Mouse (Mus musculus): ENCODE results near the gene Fam83f. TPM values are rescaled to one million over a fixed set of nuclear protein-coding genes. Genes with fewer than 3 reads are reported as not detected.

Gene Fam83f
- total and polyA plus RNA-seq, 3 experiments: not detected

GRCm38 (mm10) chr15:80731511-80731910 is 59.9 kb downstream of the Fam83f start (continued):
- TF ChIP-seq CTCF (IDR thresholded peaks at IDR 0.05 in 2 of 3, conservative IDR thresholded peaks at IDR 0.05 in 1 of 3; ENCODE audit: control insufficient read depth in 1 of 3, insufficient read depth in 1 of 3, low read depth in 2 of 3, low read length in 3 of 3, poor library complexity in 1 of 3, severe bottlenecking in 1 of 3) (no peak), RAD21 (IDR thresholded peaks at IDR 0.05; ENCODE audit: low read depth, low read length) (no peak), SMC3 (IDR thresholded peaks at IDR 0.05; ENCODE audit: low read depth, low read length) (peak; percentile 19; the same call in 1 of the 2 replicates), CHD1 (IDR thresholded peaks at IDR 0.05; ENCODE audit: low read depth, low read length) (no peak), MEF2A (IDR thresholded peaks at IDR 0.05; ENCODE audit: extremely low read depth, insufficient replicate concordance, low read depth, low read length, poor library complexity, severe bottlenecking) (no peak), KAT2A (conservative IDR thresholded peaks at IDR 0.05; ENCODE audit: low read depth, low read length) (no peak), MYC (IDR thresholded peaks at IDR 0.05; ENCODE audit: low read depth, low read length) (no peak)

- H3K79me2 ChIP-seq (ENCODE audit: control insufficient read depth, insufficient read depth, low read length, poor library complexity): no peaks in the 10 kb centered on the region
- H3K27ac ChIP-seq (ENCODE audit: control insufficient read depth, low read depth, low read length): no peak overlapping the region
- no peak for TF ChIP-seq CHD2 (IDR thresholded peaks at IDR 0.05; ENCODE audit: low read length)
- no peak for TF ChIP-seq ETS1 (IDR thresholded peaks at IDR 0.05; ENCODE audit: low read depth, low read length)
- TF ChIP-seq ZKSCAN1 (IDR thresholded peaks at IDR 0.05; ENCODE audit: low read depth, low read length): no peak
- no peak for TF ChIP-seq RCOR1 (IDR thresholded peaks at IDR 0.05; ENCODE audit: low read depth, low read length)
- TF ChIP-seq RAD21 (IDR thresholded peaks at IDR 0.05; ENCODE audit: low read depth, low read length): no peak
- TF ChIP-seq TBP (IDR thresholded peaks at IDR 0.05; ENCODE audit: low read depth, low read length): no peak
- TF ChIP-seq TCF12 (IDR thresholded peaks at IDR 0.05; ENCODE audit: low read depth, low read length): no peak
- TF ChIP-seq CHD1 (IDR thresholded peaks at IDR 0.05; ENCODE audit: low read depth, low read length): no peak
- TF ChIP-seq CTCF (IDR thresholded peaks at IDR 0.05 in 2 of 3, conservative IDR thresholded peaks at IDR 0.05 in 1 of 3; ENCODE audit: control insufficient read depth in 1 of 3, insufficient read depth in 1 of 3, low read depth in 2 of 3, low read length in 3 of 3, poor library complexity in 1 of 3, severe bottlenecking in 1 of 3): no peak
- TF ChIP-seq USF1 (IDR thresholded peaks at IDR 0.05; ENCODE audit: low read depth, low read length): no peak
- TF ChIP-seq POLR2AphosphoS5 (IDR thresholded peaks at IDR 0.05; ENCODE audit: borderline replicate concordance, low read depth, low read length): no peak
- H3K27me3 ChIP-seq (ENCODE audit: control insufficient read depth in 1 of 2, insufficient read depth in 2 of 2, low read length in 2 of 2): no peaks in the 10 kb centered on the region
- H3K4me1 ChIP-seq (ENCODE audit: control insufficient read depth in 1 of 2, insufficient read depth in 2 of 2, low read length in 2 of 2): peaks cover 5 to 16% of the 10 kb centered on the region in 2 experiments
- H3K36me3 ChIP-seq (ENCODE audit: control insufficient read depth in 1 of 2, insufficient read depth in 2 of 2, low read length in 2 of 2): peaks cover 0 to 16% of the 10 kb centered on the region in 2 experiments; a peak in 2 of 4 replicates
- no peak overlapping the region; the same call in 1 of the 2 replicates for H3K9ac ChIP-seq (ENCODE audit: control insufficient read depth, low read depth, low read length, poor library complexity, severe bottlenecking)
- no peaks in the 10 kb centered on the region for H3K9me3 ChIP-seq (replicated peaks; ENCODE audit: insufficient read depth, low read length)
- DNase-seq (ENCODE audit: low read depth, low spot score): no peak
- peak overlapping the region in 1 of 2 experiments; percentile 33; a peak in 1 of 4 replicates for H3K4me3 ChIP-seq (ENCODE audit: control insufficient read depth in 1 of 2, insufficient read depth in 1 of 2, low read depth in 2 of 2, low read length in 2 of 2)
Observed at GRCm38 (mm10) chr15:80732266-80733030, 60.8 kb downstream of the Fam83f start.

GRCm38 (mm10) chr15:80735300-80735699 is 63.7 kb downstream of the Fam83f start:
- Histone ChIP-seq H3K36me3 (ENCODE audit: control insufficient read depth in 1 of 2, insufficient read depth in 2 of 2, low read length in 2 of 2) (peaks cover 0 to 23% of the 10 kb centered on the region in 2 experiments; a peak in 2 of 4 replicates), H3K27me3 (ENCODE audit: control insufficient read depth in 1 of 2, insufficient read depth in 2 of 2, low read length in 2 of 2) (no peaks in the 10 kb centered on the region), H3K79me2 (ENCODE audit: control insufficient read depth, insufficient read depth, low read length, poor library complexity) (no peaks in the 10 kb centered on the region), H3K9ac (ENCODE audit: control insufficient read depth, low read depth, low read length, poor library complexity, severe bottlenecking) (no peak overlapping the region), H3K27ac (ENCODE audit: control insufficient read depth, low read depth, low read length) (no peak overlapping the region), H3K9me3 (replicated peaks; ENCODE audit: insufficient read depth, low read length) (no peaks in the 10 kb centered on the region), H3K4me1 (ENCODE audit: control insufficient read depth in 1 of 2, insufficient read depth in 2 of 2, low read length in 2 of 2) (peaks cover 15 to 16% of the 10 kb centered on the region in 2 experiments), H3K4me3 (ENCODE audit: control insufficient read depth in 1 of 2, insufficient read depth in 1 of 2, low read depth in 2 of 2, low read length in 2 of 2) (no peak overlapping the region)
- TF ChIP-seq JUND (IDR thresholded peaks at IDR 0.05; ENCODE audit: low read depth, low read length): no peak
- no peak for TF ChIP-seq CHD1 (IDR thresholded peaks at IDR 0.05; ENCODE audit: low read depth, low read length)
- no peak for TF ChIP-seq POLR2A (IDR thresholded peaks at IDR 0.05; ENCODE audit: control insufficient read depth in 1 of 2, insufficient read depth in 1 of 2, low read depth in 1 of 2, low read length in 2 of 2, poor library complexity in 1 of 2)
- TF ChIP-seq ELF1 (IDR thresholded peaks at IDR 0.05; ENCODE audit: low read depth, low read length): no peak
- TF ChIP-seq MYC (IDR thresholded peaks at IDR 0.05; ENCODE audit: low read depth, low read length): no peak
- TF ChIP-seq CTCF (IDR thresholded peaks at IDR 0.05 in 2 of 3, conservative IDR thresholded peaks at IDR 0.05 in 1 of 3; ENCODE audit: control insufficient read depth in 1 of 3, insufficient read depth in 1 of 3, low read depth in 2 of 3, low read length in 3 of 3, poor library complexity in 1 of 3, severe bottlenecking in 1 of 3): no peak
- no peak for TF ChIP-seq RCOR1 (IDR thresholded peaks at IDR 0.05; ENCODE audit: low read depth, low read length)
- no peak for TF ChIP-seq MEF2A (IDR thresholded peaks at IDR 0.05; ENCODE audit: extremely low read depth, insufficient replicate concordance, low read depth, low read length, poor library complexity, severe bottlenecking)
- DNase-seq (ENCODE audit: low read depth, low spot score): no peak

Data from MEL (cell line).